Mouse (Mus musculus): ENCODE results near the gene Osbpl9.

- TF ChIP-seq POLR2A (IDR thresholded peaks at IDR 0.05; ENCODE audit: insufficient read depth, low read depth, low read length) (no peak), CTCF (IDR thresholded peaks at IDR 0.05) (no peak), EP300 (IDR thresholded peaks at IDR 0.05; ENCODE audit: insufficient read depth, low read depth, low read length) (no peak)
Measured at GRCm38 (mm10) chr4:109054003-109054402, 148.1 kb downstream of the Osbpl9 start.
